9 mouse cellular contexts compared by ENCODE assay signal in genomic region chr11:75513336-75513735, GRCm38 (mm10). TPM values are rescaled to one million over a fixed set of nuclear protein-coding genes. Genes with fewer than 3 reads are reported as not detected.
DNase-seq lines count a peak whose midpoint lies in the region; ATAC-seq and TF ChIP-seq lines count a peak whose summit lies in the region.
"Had no signal": no experiment of that assay in that cellular context is flagged by ENCODE, and none has a peak within 500 bp of the region (broad histone marks: within the 10 kb centered on the region; RNA-seq: fewer than 3 reads in every experiment).

Scarf1 (plus strand) TSS chr11:75513540.

- TF ChIP-seq POLR2A in thymus, adult 2 months (IDR thresholded peaks at IDR 0.05; ENCODE audit: control insufficient read depth, extremely low read depth, insufficient read depth, low read length, poor library complexity): no peak

- H3K4me1 ChIP-seq in megakaryocyte, embryonic 14.5 days: peaks cover 77% of the 10 kb centered on the region
- peaks cover 27% of the 10 kb centered on the region for H3K4me1 ChIP-seq in heart, embryonic 15.5 days (replicated peaks)
- H3K4me1 ChIP-seq in thymus, adult 2 months (replicated peaks; ENCODE audit: control insufficient read depth, insufficient read depth, low read length): peaks cover 9% of the 10 kb centered on the region

- no peaks in the 10 kb centered on the region for H3K9me3 ChIP-seq in megakaryocyte, embryonic 14.5 days
- H3K9me3 ChIP-seq in heart, embryonic 15.5 days (replicated peaks): no peaks in the 10 kb centered on the region

- peaks cover 71% of the 10 kb centered on the region for H3K36me3 ChIP-seq in megakaryocyte, embryonic 14.5 days (replicated peaks; ENCODE audit: low read length)
- peaks cover 8% of the 10 kb centered on the region for H3K36me3 ChIP-seq in heart, embryonic 15.5 days
- peaks cover 12% of the 10 kb centered on the region for H3K36me3 ChIP-seq in thymus, adult 2 months (ENCODE audit: control insufficient read depth, insufficient read depth, low read length)

- peak within 1 kb of the TSS; percentile 55 for H3K27ac ChIP-seq in heart, embryonic 15.5 days
- H3K27ac ChIP-seq in thymus, adult 2 months (ENCODE audit: control insufficient read depth, insufficient read depth, low read length): no peak within 1 kb of the TSS

- peak within 1 kb of the TSS; percentile 34 for H3K9ac ChIP-seq in heart, embryonic 15.5 days

- peak; percentile 83 for DNase-seq in kidney, postnatal 10 days
- DNase-seq in lung, postnatal 4 days: peak; percentile 74 to 82
- no peak for DNase-seq in embryo, embryonic 10 days (ENCODE audit: low spot score)
- DNase-seq in right cerebral cortex, postnatal 4 days: no peak
- no peak for DNase-seq in thymus, adult 2 months

- ATAC-seq in megakaryocyte, adult 5-6 weeks (ENCODE audit: poor library complexity, severe bottlenecking): no peak
- ATAC-seq in heart, embryonic 15.5 days (replicated peaks; ENCODE audit: insufficient number of reproducible peaks, insufficient read depth, low FRiP score, low read depth): no peak

- peak within 1 kb of the TSS; percentile 92 for H3K4me3 ChIP-seq in megakaryocyte, embryonic 14.5 days (replicated peaks)
- peak within 1 kb of the TSS; percentile 40 for H3K4me3 ChIP-seq in heart, embryonic 15.5 days
- no peak within 1 kb of the TSS for H3K4me3 ChIP-seq in thymus, adult 2 months (ENCODE audit: control insufficient read depth, insufficient read depth, low read length)

- peak within 1 kb of the TSS; percentile 50 for H3K4me2 ChIP-seq in heart, embryonic 15.5 days

- 60% methylated on average over 8 of the region's 8 CpGs for WGBS in heart, embryonic 15.5 days
- WGBS in thymus, adult 2 months: 55% methylated on average over 8 of the region's 8 CpGs

- TF ChIP-seq CTCF in thymus, adult 2 months (IDR thresholded peaks at IDR 0.05; ENCODE audit: borderline replicate concordance, control insufficient read depth, extremely low read depth, insufficient read depth, low read length, poor library complexity): no peak

- H3K27me3 ChIP-seq in megakaryocyte, embryonic 14.5 days (replicated peaks): no peaks in the 10 kb centered on the region
- no peaks in the 10 kb centered on the region for H3K27me3 ChIP-seq in heart, embryonic 15.5 days
- no peaks in the 10 kb centered on the region for H3K27me3 ChIP-seq in thymus, adult 2 months (ENCODE audit: control insufficient read depth, insufficient read depth, low read length)
- H3K27me3 ChIP-seq: CH12.LX had no signal

RNA-seq across cellular contexts. Expression of gene Scarf1, which starts in this region (rescaled TPM):
- polyA plus RNA-seq in megakaryocyte, embryonic 14.5 days (2012; ENCODE audit: insufficient read depth, low replicate concordance): 27.4 and 42.5 TPM in 2 replicates
- 0.41 and 1.1 TPM in 2 replicates for total RNA-seq in megakaryocyte, adult 5-6 weeks (2015)
- total RNA-seq in megakaryocyte, adult 5-6 weeks (2017): 0.66 and 0.85 TPM in 2 replicates
- 10.4 and 13.0 TPM in 2 replicates for polyA plus RNA-seq in heart, embryonic 15.5 days (2015; fragmentation: Nextera tagmentation; extraction: Ambion mirVana)
- polyA plus RNA-seq in thymus, adult 2 months (2012; rRNA removed): 4.7 and 4.8 TPM in 2 replicates

Comparison
In these comparisons a context has a peak if more than half of its experiments do, and no peak if none do; other contexts are left out.
1. DNase-seq: peak in kidney, postnatal 10 days (single experiment) and lung, postnatal 4 days (2 of 2); none in embryo, embryonic 10 days (single experiment), right cerebral cortex, postnatal 4 days (single experiment) and thymus, adult 2 months (single experiment).